Mouse (Mus musculus): ENCODE data around the gene Htatip2. TPM values are rescaled to one million over a fixed set of nuclear protein-coding genes. Genes with fewer than 3 reads are reported as not detected.

Htatip2 gene
- total and polyA plus RNA-seq, 3 experiments, result 8.2 to 16.9 (median 13.3) TPM

DNA sequence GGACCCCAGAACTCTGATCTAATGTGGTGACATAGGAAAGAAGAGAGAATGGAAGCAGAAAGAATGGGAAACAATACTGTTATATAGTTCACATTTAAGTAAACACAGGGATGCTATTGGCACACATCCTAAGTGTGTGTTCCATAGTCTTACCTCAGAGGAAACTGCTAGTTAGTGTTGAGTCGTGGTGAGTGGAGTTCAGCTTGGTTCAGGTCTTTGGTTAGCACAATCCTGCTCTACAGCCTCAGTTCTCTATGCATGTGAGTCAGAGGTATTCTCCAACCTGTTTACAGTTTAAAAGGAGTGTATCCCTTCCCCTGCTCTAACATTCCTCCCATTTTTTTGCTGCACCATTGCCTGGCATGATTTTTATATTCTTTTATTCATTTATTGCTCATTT lies 38.3 kb downstream of the Htatip2 start:
- intact Hi-C loops (cut with DNase I), result no loop called here
- Histone ChIP-seq H3K27me3 (ENCODE audit: control insufficient read depth, insufficient read depth, low read length) (no peaks in the 10 kb centered on the region), H3K4me1 (ENCODE audit: control insufficient read depth, insufficient read depth, low read length) (no peaks in the 10 kb centered on the region), H3K9ac (ENCODE audit: low read depth, low read length) (no peak overlapping the region), H3K79me2 (replicated peaks; ENCODE audit: control insufficient read depth, insufficient read depth, low read length) (no peaks in the 10 kb centered on the region), H3K27ac (no peak overlapping the region), H3K4me3 (no peak overlapping the region), H3K36me3 (ENCODE audit: control insufficient read depth, insufficient read depth, low read length) (no peaks in the 10 kb centered on the region)
- DNase-seq, result no peak
- 63% methylated on average over 1 of the region's 1 CpGs for WGBS
- TF ChIP-seq CTCF (IDR thresholded peaks at IDR 0.05), result no peak

DNA sequence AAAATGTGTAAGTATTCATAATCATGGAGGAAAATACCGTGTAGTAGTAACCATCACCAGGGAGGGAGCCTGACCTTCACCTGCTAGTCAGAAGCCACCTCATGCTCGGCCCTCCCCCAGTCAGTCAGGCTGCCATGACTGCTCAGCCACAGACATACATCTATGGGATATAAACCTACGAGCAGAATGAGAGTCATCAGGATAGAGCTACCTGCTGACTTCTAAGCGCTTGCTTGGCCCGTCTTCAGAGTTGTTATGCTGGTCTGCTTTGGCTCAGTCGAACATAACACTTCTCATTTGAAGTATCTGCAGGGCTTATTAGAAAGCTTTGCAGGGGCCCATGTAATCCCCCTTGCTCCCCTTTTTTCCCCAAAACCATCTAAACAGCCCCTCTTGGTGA lies 44.6 kb downstream of the Htatip2 start:
- no peak overlapping the region for H3K4me3 ChIP-seq
- H3K4me1 ChIP-seq (ENCODE audit: control insufficient read depth, insufficient read depth, low read length), result no peaks in the 10 kb centered on the region
- intact Hi-C loops (cut with DNase I), result no loop called here
- no peak overlapping the region for H3K9ac ChIP-seq (ENCODE audit: low read depth, low read length)
- no peaks in the 10 kb centered on the region for H3K27me3 ChIP-seq (ENCODE audit: control insufficient read depth, insufficient read depth, low read length)
- no peak for DNase-seq
- 90% methylated on average over 6 of the region's 6 CpGs for WGBS
- no peaks in the 10 kb centered on the region for H3K79me2 ChIP-seq (replicated peaks; ENCODE audit: control insufficient read depth, insufficient read depth, low read length)
- H3K36me3 ChIP-seq (ENCODE audit: control insufficient read depth, insufficient read depth, low read length), result 0 out of 2 replicates have a peak, but pooled peaks cover 2% of the 10 kb centered on the region
- no peak overlapping the region for H3K27ac ChIP-seq
- TF ChIP-seq CTCF (IDR thresholded peaks at IDR 0.05) (no peak), POLR2A (IDR thresholded peaks at IDR 0.05; ENCODE audit: insufficient read depth, low read depth, low read length) (no peak), EP300 (IDR thresholded peaks at IDR 0.05; ENCODE audit: insufficient read depth, low read depth, low read length) (no peak)

DNA sequence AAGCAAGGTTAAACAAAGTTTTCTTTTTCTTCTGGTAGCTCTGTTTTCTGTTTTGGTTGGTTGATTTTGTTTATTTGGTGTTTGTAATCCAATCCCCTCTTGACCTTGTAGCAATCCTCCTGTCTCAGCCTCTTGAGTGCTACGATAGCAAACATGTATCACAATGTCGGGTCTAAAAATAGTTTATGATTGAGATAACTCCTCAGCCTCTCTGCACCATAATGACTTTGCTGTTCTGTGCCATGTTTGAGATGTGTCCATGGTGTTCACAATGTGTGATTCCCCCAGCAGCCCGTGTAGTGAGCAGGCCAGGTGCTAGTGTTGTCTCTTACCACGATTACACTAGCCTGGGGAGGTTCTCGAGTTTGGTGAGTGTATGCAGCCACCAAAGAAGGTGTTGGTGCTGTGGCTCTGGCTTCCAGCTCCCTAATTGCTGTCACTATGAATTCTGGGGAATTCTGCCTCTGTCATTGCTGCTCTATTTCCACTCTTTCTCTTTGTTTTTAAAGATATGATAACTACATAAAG lies 45.8 kb downstream of the Htatip2 start:
- WGBS, result 46% methylated on average over 5 of the region's 5 CpGs
- Histone ChIP-seq H3K4me3 (no peak overlapping the region), H3K9ac (ENCODE audit: low read depth, low read length) (no peak overlapping the region), H3K36me3 (ENCODE audit: control insufficient read depth, insufficient read depth, low read length) (0 out of 2 replicates have a peak, but pooled peaks cover 2% of the 10 kb centered on the region), H3K27ac (no peak overlapping the region), H3K27me3 (ENCODE audit: control insufficient read depth, insufficient read depth, low read length) (no peaks in the 10 kb centered on the region), H3K4me1 (ENCODE audit: control insufficient read depth, insufficient read depth, low read length) (no peaks in the 10 kb centered on the region), H3K79me2 (replicated peaks; ENCODE audit: control insufficient read depth, insufficient read depth, low read length) (no peaks in the 10 kb centered on the region)
- no peak for DNase-seq
- TF ChIP-seq EP300 (IDR thresholded peaks at IDR 0.05; ENCODE audit: insufficient read depth, low read depth, low read length) (no peak), POLR2A (IDR thresholded peaks at IDR 0.05; ENCODE audit: insufficient read depth, low read depth, low read length) (no peak), CTCF (IDR thresholded peaks at IDR 0.05) (no peak)
- intact Hi-C loops (cut with DNase I), result no loop called here

DNA sequence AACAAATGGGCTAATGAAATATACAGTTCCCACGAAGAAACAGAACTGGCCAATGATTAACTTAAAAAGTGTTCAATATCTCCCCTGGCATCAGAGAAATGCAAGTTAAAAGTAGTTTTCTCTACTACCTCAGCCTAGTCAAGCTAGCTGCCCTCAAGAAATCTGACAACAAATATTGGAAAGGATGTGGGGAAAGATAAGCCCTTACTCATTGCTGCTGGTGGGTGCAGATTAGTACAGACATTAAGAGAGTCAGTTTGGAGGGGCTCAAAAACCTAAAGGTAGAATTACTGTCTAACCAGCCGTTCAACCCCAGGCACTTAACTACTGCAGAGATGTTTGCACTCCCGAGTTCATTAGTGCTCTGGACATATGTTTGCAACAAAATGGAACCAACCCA lies 46.7 kb downstream of the Htatip2 start:
- no peak overlapping the region for H3K27ac ChIP-seq
- H3K9ac ChIP-seq (ENCODE audit: low read depth, low read length), result no peak overlapping the region
- H3K4me1 ChIP-seq (ENCODE audit: control insufficient read depth, insufficient read depth, low read length), result no peaks in the 10 kb centered on the region
- H3K4me3 ChIP-seq, result no peak overlapping the region
- TF ChIP-seq CTCF (IDR thresholded peaks at IDR 0.05), result no peak
- TF ChIP-seq EP300 (IDR thresholded peaks at IDR 0.05; ENCODE audit: insufficient read depth, low read depth, low read length), result no peak
- no peaks in the 10 kb centered on the region for H3K27me3 ChIP-seq (ENCODE audit: control insufficient read depth, insufficient read depth, low read length)
- no peak for DNase-seq
- 0 out of 2 replicates have a peak, but pooled peaks cover 2% of the 10 kb centered on the region for H3K36me3 ChIP-seq (ENCODE audit: control insufficient read depth, insufficient read depth, low read length)
- no peaks in the 10 kb centered on the region for H3K79me2 ChIP-seq (replicated peaks; ENCODE audit: control insufficient read depth, insufficient read depth, low read length)
- intact Hi-C loops (cut with DNase I), result no loop called here
- 86% methylated on average over 3 of the region's 3 CpGs for WGBS

DNA sequence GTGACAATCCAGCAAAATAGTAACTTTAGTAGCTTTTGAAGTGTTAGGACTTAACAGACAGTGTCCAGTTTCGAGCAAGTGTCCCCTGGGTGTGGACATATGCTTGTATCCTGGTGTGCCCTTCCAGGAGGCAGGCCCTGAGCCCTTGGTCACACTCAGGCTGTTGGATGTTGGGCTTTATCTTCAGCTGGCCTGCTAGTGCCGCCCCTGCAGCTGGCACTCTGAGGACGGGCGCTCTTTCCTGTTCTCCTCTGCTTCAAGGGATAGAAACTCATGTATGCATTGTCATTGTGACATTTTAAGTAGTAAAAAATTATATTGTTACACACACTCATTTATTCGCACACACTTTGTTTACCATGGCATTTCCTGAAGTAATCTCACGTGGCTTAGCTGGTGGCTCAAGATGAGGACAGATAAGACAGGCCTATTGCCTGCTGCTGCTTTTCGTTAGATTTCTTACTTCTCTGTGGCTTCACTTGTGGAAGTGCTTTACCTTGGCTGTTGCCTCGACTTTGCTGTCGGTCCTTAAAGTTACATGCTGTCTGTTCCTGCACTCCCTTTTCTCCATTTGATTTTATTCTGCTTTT lies 48.3 kb downstream of the Htatip2 start:
- no peak for DNase-seq
- 69% methylated on average over 9 of the region's 9 CpGs for WGBS
- H3K4me3 ChIP-seq, result no peak overlapping the region
- intact Hi-C loops (cut with DNase I), result no loop called here
- no peaks in the 10 kb centered on the region for H3K27me3 ChIP-seq (ENCODE audit: control insufficient read depth, insufficient read depth, low read length)
- H3K36me3 ChIP-seq (ENCODE audit: control insufficient read depth, insufficient read depth, low read length), result 0 out of 2 replicates have a peak, but pooled peaks cover 2% of the 10 kb centered on the region
- TF ChIP-seq POLR2A (IDR thresholded peaks at IDR 0.05; ENCODE audit: insufficient read depth, low read depth, low read length) (no peak), CTCF (IDR thresholded peaks at IDR 0.05) (no peak)
- H3K9ac ChIP-seq (ENCODE audit: low read depth, low read length), result no peak overlapping the region
- no peaks in the 10 kb centered on the region for H3K4me1 ChIP-seq (ENCODE audit: control insufficient read depth, insufficient read depth, low read length)
- no peaks in the 10 kb centered on the region for H3K79me2 ChIP-seq (replicated peaks; ENCODE audit: control insufficient read depth, insufficient read depth, low read length)
- H3K27ac ChIP-seq, result no peak overlapping the region

DNA sequence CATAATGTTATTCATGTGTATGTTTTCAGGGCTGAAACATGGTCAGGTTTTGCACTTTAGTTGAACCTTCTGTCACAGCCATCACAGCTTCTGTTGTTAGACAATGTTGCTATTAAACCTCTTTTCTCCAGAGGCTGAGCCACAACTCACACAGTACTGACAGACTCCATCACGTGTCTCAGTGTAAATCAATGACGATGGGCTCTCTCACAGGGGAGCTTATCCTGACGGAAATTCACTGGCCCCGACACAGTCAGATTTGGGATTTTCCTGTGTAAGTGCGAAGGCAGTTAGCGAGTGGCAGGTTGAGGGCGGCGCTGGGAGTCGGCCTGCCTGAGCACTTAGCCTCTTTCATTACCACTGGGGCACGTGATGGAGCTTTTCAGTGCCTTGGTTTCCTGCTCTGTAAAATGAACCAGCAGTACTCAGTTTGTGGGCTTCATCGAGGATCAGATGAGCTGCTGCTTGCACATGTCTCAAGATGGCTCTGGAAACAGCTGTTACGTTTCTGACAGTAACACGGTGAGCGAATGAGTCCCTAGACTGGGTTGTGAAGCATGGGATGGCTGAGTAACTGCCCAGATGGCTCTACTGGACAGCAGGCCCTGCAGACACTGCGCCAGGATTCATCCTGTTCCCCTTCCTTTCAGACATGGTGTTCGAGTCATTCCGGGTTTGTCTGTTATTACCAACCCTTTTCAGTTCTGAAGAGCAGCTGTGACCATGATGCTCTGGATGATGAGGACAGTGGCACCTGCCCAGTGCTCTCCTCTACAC lies 49.1 kb downstream of the Htatip2 start:
- Histone ChIP-seq H3K36me3 (ENCODE audit: control insufficient read depth, insufficient read depth, low read length) (0 out of 2 replicates have a peak, but pooled peaks cover 2% of the 10 kb centered on the region), H3K27ac (no peak overlapping the region), H3K4me1 (ENCODE audit: control insufficient read depth, insufficient read depth, low read length) (no peaks in the 10 kb centered on the region), H3K4me3 (no peak overlapping the region), H3K9ac (ENCODE audit: low read depth, low read length) (no peak overlapping the region), H3K79me2 (replicated peaks; ENCODE audit: control insufficient read depth, insufficient read depth, low read length) (no peaks in the 10 kb centered on the region), H3K27me3 (ENCODE audit: control insufficient read depth, insufficient read depth, low read length) (no peaks in the 10 kb centered on the region)
- TF ChIP-seq POLR2A (IDR thresholded peaks at IDR 0.05; ENCODE audit: insufficient read depth, low read depth, low read length) (no peak), EP300 (IDR thresholded peaks at IDR 0.05; ENCODE audit: insufficient read depth, low read depth, low read length) (no peak), CTCF (IDR thresholded peaks at IDR 0.05) (no peak)
- 92% methylated on average over 17 of the region's 17 CpGs for WGBS
- no peak for DNase-seq
- intact Hi-C loops (cut with DNase I), result no loop called here

Measured in heart, adult 2 months (tissue).